Mouse (Mus musculus) cerebellum, adult 2 months (tissue): Measurements from ENCODE around the gene Lrrc15. TPM values are rescaled to one million over a fixed set of nuclear protein-coding genes. Genes with fewer than 3 reads are reported as not detected.

Experiments used
- DNase-seq, 2 experiments: peaks; one replicate each; pipeline ENCODE4 v3.0.0; 2021
- H3K27ac ChIP-seq: fragments of 200-500 bp; 2 replicates; pipeline ENCODE4 v1.5.1; 2012; ENCODE audit warnings: low read length, control low read depth, inconsistent platforms; ENCODE audit not compliant: insufficient read depth
- H3K27me3 ChIP-seq: fragments of 200-500 bp; 2 replicates; pipeline ENCODE4 v1.6.1; 2012; ENCODE audit warnings: inconsistent platforms, mild to moderate bottlenecking, low read length, moderate library complexity; ENCODE audit not compliant: control insufficient read depth, insufficient read depth
- H3K4me1 ChIP-seq: fragments of 200-500 bp; 2 replicates; pipeline ENCODE4 v1.6.1; 2011; ENCODE audit warnings: low read length; ENCODE audit not compliant: control insufficient read depth, insufficient read depth
- H3K4me3 ChIP-seq: fragments of 200-500 bp; replicated peaks from 2 replicates; pipeline ENCODE3; 2011; ENCODE audit warnings: mild to moderate bottlenecking, low read depth, low read length, control low read depth; ENCODE audit not compliant: insufficient read depth
- CTCF ChIP-seq: fragments of 200-500 bp; IDR thresholded peaks from 2 replicates; pipeline ENCODE4 v1.5.1; 2011; ENCODE audit warnings: low read depth, mild to moderate bottlenecking, control low read depth, low read length, moderate library complexity, borderline replicate concordance; ENCODE audit not compliant: insufficient read depth
- POLR2A ChIP-seq: fragments of 200-500 bp; IDR thresholded peaks from 2 replicates; pipeline ENCODE4 v1.6.1; 2011; ENCODE audit warnings: low read length, control low read depth, borderline replicate concordance; ENCODE audit not compliant: insufficient read depth
- WGBS: fragments of 180-500 bp; shearing (Covaris S2); methylation state at CpG from one replicate; pipeline ENCODE4 v1.1.7; 2018; 5-methylcytosine and 5-hydroxymethylcytosine counted together
- polyA plus RNA-seq: library from polyadenylated mRNA; depleted of rRNA; stranded (reverse); fragments of >200 nt; gene quantifications from 2 replicates; pipeline ENCODE4 v1.2.3, GENCODE M21; 2012

Gene Lrrc15
- polyA plus RNA-seq, 1 experiment = not detected

- Histone ChIP-seq H3K27me3 (no peaks in the 10 kb centered on the region), H3K4me1 (no peaks in the 10 kb centered on the region), H3K4me3 (no peak overlapping the region), H3K27ac (no peak overlapping the region)
- 93% methylated on average over 7 of the region's 7 CpGs for WGBS
- TF ChIP-seq POLR2A (no peak), CTCF (no peak)
- no peak for DNase-seq
These were observed 12.1 kb upstream of the Lrrc15 start for GRCm38 (mm10) chr16:30295106-30295505.

- no peak overlapping the region for H3K4me3 ChIP-seq
- no peaks in the 10 kb centered on the region for H3K4me1 ChIP-seq
- H3K27me3 ChIP-seq = no peaks in the 10 kb centered on the region
- TF ChIP-seq CTCF = no peak
- no peak for TF ChIP-seq POLR2A
- WGBS = 55% methylated on average over 6 of the region's 6 CpGs
- no peak overlapping the region for H3K27ac ChIP-seq
- DNase-seq = no peak
These were observed 7.4 kb upstream of the Lrrc15 start for GRCm38 (mm10) chr16:30290436-30290835.

GRCm38 (mm10) chr16:30285701-30286100 is 2.6 kb upstream of the Lrrc15 start:
- no peak overlapping the region for H3K27ac ChIP-seq
- no peaks in the 10 kb centered on the region for H3K4me1 ChIP-seq
- no peak for TF ChIP-seq POLR2A
- no peak for TF ChIP-seq CTCF
- no peak for DNase-seq
- H3K27me3 ChIP-seq = no peaks in the 10 kb centered on the region
- no peak overlapping the region for H3K4me3 ChIP-seq
- WGBS = 89% methylated on average over 4 of the region's 4 CpGs

GRCm38 (mm10) chr16:30283743-30284337 is 784 bp upstream of the Lrrc15 start:
- TF ChIP-seq CTCF = peak; percentile 67
- TF ChIP-seq POLR2A = no peak
- WGBS = 3% methylated on average over 15 of the region's 15 CpGs
- H3K27me3 ChIP-seq = no peaks in the 10 kb centered on the region
- no peak overlapping the region for H3K4me3 ChIP-seq
- no peak overlapping the region for H3K27ac ChIP-seq
- no peaks in the 10 kb centered on the region for H3K4me1 ChIP-seq
- DNase-seq = peak; percentile 12 to 39

- no peak for DNase-seq
- Histone ChIP-seq H3K27me3 (no peaks in the 10 kb centered on the region), H3K27ac (no peak overlapping the region), H3K4me3 (no peak overlapping the region), H3K4me1 (peaks cover 3% of the 10 kb centered on the region; the same call in 1 of the 2 replicates)
- TF ChIP-seq POLR2A (no peak), CTCF (no peak)
- 36% methylated on average over 4 of the region's 4 CpGs for WGBS
These were observed 2.3 kb downstream of the Lrrc15 start for GRCm38 (mm10) chr16:30280676-30281297.

GRCm38 (mm10) chr16:30278406-30278805 is 4.7 kb downstream of the Lrrc15 start:
- TF ChIP-seq CTCF = no peak
- TF ChIP-seq POLR2A = no peak
- H3K4me3 ChIP-seq = no peak overlapping the region
- DNase-seq = no peak
- H3K4me1 ChIP-seq = peaks cover 3% of the 10 kb centered on the region; the same call in 1 of the 2 replicates
- H3K27me3 ChIP-seq = no peaks in the 10 kb centered on the region
- no peak overlapping the region for H3K27ac ChIP-seq
- WGBS = 31% methylated on average over 11 of the region's 11 CpGs

GRCm38 (mm10) chr16:30275558-30276340 is 7.3 kb downstream of the Lrrc15 start:
- WGBS = 56% methylated on average over 15 of the region's 15 CpGs
- peaks cover 3% of the 10 kb centered on the region; the same call in 1 of the 2 replicates for H3K4me1 ChIP-seq
- no peaks in the 10 kb centered on the region for H3K27me3 ChIP-seq
- no peak for TF ChIP-seq CTCF
- no peak for TF ChIP-seq POLR2A
- H3K27ac ChIP-seq = no peak overlapping the region
- no peak for DNase-seq
- no peak overlapping the region for H3K4me3 ChIP-seq
